Mouse (Mus musculus) CH12.LX (cell line): ENCODE measurements around the gene 4930519G04Rik.

Source experiments
- BHLHE40 ChIP-seq: IDR thresholded peaks from 2 replicates; pipeline ENCODE4 v1.6.1; 2011; ENCODE audit warnings: mild to moderate bottlenecking, low read depth, low read length, improper control_type of control experiment
- CTCF ChIP-seq, 2 experiments: IDR thresholded peaks in 1 of 2; conservative IDR thresholded peaks in 1 of 2; 2 replicates each; pipeline ENCODE4 v1.5.1; 2011 to 2012; ENCODE audit warnings: low read depth in 2 of 2, low read length in 2 of 2, improper control_type of control experiment in 1 of 2, inconsistent platforms in 1 of 2, mild to moderate bottlenecking in 1 of 2, moderate library complexity in 1 of 2
- MEF2A ChIP-seq: IDR thresholded peaks from 2 replicates; pipeline ENCODE4 v1.6.1; 2014; ENCODE audit warnings: low read depth, mild to moderate bottlenecking, inconsistent platforms, low read length, improper control_type of control experiment, borderline replicate concordance
- SIN3A ChIP-seq: IDR thresholded peaks from 2 replicates; pipeline ENCODE4 v1.6.1; 2012; ENCODE audit warnings: low read length, improper control_type of control experiment, inconsistent platforms
- ZMIZ1 ChIP-seq: IDR thresholded peaks from 2 replicates; pipeline ENCODE4 v1.6.1; 2012; ENCODE audit warnings: low read depth, mild to moderate bottlenecking, inconsistent platforms, low read length, improper control_type of control experiment

DNA sequence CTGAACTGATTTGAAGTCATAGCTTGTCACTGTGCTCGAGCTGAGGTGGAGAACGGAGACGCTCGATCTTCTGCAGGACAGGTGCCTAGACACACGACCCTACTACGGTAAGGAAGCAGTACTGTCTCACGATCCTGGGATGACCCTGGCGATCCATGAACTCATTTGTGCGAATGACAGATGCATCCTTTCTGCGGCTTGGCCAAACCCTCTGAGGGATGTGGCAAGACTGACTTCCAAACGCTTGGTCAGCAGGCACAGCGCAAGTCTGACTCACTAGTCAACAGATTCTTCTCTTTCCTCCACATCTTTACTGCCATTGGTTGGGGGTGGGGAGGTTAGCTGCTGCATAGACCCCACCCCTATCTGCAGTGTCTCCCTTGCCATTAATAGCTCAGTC is 26.0 kb upstream of the 4930519G04Rik start:
- no peak for TF ChIP-seq CTCF (conservative IDR thresholded peaks at IDR 0.05 in 1 of 2, IDR thresholded peaks at IDR 0.05 in 1 of 2; ENCODE audit: low read depth in 2 of 2, low read length in 2 of 2)
- TF ChIP-seq BHLHE40 = no peak
- no peak for TF ChIP-seq ZMIZ1
- no peak for TF ChIP-seq SIN3A
- TF ChIP-seq MEF2A = no peak
